Mouse (Mus musculus) stomach, embryonic 15.5 days (tissue): Measurements from ENCODE around the gene Usf1. TPM values are rescaled to one million over a fixed set of nuclear protein-coding genes. Genes with fewer than 3 reads are reported as not detected.

ENCODE experiments used
- ATAC-seq: fragments of 200-750 bp; cut with Nextera tagmentation; 2 replicates; pipeline ENCODE4 v1.8.0; 2017; ENCODE audit warnings: low read depth, moderate number of reproducible peaks, moderate TSS enrichment; ENCODE audit not compliant: insufficient read depth, low FRiP score
- H3K27ac ChIP-seq: fragments of 300-500 bp; sonication (generic); 2 replicates; pipeline ENCODE4 v1.5.1; 2015; ENCODE audit warnings: mild to moderate bottlenecking, inconsistent platforms
- H3K27me3 ChIP-seq: fragments of 300-500 bp; sonication (generic); replicated peaks from 2 replicates; pipeline ENCODE4 v1.6.1; 2015; ENCODE audit warnings: inconsistent platforms
- H3K36me3 ChIP-seq: fragments of 300-500 bp; sonication (generic); 2 replicates; pipeline ENCODE4 v1.6.1; 2015; ENCODE audit warnings: inconsistent platforms
- H3K4me1 ChIP-seq: fragments of 300-500 bp; sonication (generic); 2 replicates; pipeline ENCODE4 v1.6.1; 2015; ENCODE audit warnings: inconsistent platforms
- H3K4me2 ChIP-seq: fragments of 300-500 bp; sonication (generic); 2 replicates; pipeline ENCODE4 v1.6.1; 2015; ENCODE audit warnings: mild to moderate bottlenecking, inconsistent platforms
- H3K4me3 ChIP-seq: fragments of 300-500 bp; sonication (generic); replicated peaks from 2 replicates; pipeline ENCODE4 v1.5.1; 2015; ENCODE audit warnings: inconsistent platforms
- H3K9ac ChIP-seq: fragments of 300-500 bp; sonication (generic); 2 replicates; pipeline ENCODE4 v1.6.1; 2015; ENCODE audit warnings: inconsistent platforms
- H3K9me3 ChIP-seq: fragments of 300-500 bp; sonication (generic); 2 replicates; pipeline ENCODE4 v1.6.1; 2016; ENCODE audit warnings: inconsistent platforms
- WGBS: fragments of 180-500 bp; shearing (Covaris S2); methylation state at CpG from one replicate; pipeline ENCODE4 v1.1.7; 2015; 5-methylcytosine and 5-hydroxymethylcytosine counted together
- polyA plus RNA-seq: library from polyadenylated mRNA; unstranded; fragments of >200 nt; fragmentation: Nextera tagmentation; extraction: Ambion mirVana; gene quantifications from 2 replicates; pipeline ENCODE4 v1.2.1, GENCODE M21; 2015

Gene Usf1
- polyA plus RNA-seq, 1 experiment from 2014 or later: 63.3 TPM

DNA sequence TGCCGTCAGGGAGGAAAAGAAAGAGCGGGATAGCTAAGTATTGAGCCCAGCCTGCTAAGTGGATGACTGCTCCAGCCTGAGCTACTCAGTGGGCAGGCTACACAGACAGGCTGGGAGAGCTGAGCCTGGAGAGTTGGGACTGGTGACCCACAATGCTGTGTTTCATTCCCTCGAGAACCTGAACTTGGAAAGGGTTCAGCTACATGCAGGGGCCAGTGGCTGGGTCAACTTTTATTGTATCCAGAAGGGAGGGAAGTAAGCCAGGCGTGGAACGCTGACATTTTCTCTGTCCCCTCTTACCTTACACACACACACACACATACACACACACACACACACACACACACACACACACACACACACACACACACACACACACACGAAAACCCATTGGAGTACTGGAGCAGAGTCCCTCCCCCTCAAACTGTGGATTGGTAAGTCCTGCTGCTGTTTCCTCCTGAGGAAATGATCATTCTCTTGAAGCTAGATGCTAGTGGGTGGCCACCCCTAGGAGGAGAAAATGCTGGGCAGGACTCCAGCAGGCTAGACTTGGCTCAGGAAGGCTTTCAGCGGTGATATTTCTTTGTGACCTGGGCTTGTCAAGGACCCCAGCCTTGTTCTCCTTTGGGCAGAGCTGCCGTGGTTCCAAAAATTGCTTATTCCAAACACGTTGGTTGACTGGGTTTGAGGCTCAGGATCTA is 29.1 kb downstream of the Usf1 start:
- H3K9ac ChIP-seq: no peak overlapping the region
- H3K4me1 ChIP-seq: peaks cover 26% of the 10 kb centered on the region
- no peaks in the 10 kb centered on the region for H3K9me3 ChIP-seq
- H3K27me3 ChIP-seq: no peaks in the 10 kb centered on the region
- peak overlapping the region; percentile 51 for H3K4me3 ChIP-seq
- ATAC-seq: no peak
- peak overlapping the region; percentile 56 for H3K4me2 ChIP-seq
- H3K27ac ChIP-seq: peak overlapping the region; percentile 91
- no peaks in the 10 kb centered on the region for H3K36me3 ChIP-seq
- 15% methylated on average over 9 of the region's 9 CpGs for WGBS

DNA sequence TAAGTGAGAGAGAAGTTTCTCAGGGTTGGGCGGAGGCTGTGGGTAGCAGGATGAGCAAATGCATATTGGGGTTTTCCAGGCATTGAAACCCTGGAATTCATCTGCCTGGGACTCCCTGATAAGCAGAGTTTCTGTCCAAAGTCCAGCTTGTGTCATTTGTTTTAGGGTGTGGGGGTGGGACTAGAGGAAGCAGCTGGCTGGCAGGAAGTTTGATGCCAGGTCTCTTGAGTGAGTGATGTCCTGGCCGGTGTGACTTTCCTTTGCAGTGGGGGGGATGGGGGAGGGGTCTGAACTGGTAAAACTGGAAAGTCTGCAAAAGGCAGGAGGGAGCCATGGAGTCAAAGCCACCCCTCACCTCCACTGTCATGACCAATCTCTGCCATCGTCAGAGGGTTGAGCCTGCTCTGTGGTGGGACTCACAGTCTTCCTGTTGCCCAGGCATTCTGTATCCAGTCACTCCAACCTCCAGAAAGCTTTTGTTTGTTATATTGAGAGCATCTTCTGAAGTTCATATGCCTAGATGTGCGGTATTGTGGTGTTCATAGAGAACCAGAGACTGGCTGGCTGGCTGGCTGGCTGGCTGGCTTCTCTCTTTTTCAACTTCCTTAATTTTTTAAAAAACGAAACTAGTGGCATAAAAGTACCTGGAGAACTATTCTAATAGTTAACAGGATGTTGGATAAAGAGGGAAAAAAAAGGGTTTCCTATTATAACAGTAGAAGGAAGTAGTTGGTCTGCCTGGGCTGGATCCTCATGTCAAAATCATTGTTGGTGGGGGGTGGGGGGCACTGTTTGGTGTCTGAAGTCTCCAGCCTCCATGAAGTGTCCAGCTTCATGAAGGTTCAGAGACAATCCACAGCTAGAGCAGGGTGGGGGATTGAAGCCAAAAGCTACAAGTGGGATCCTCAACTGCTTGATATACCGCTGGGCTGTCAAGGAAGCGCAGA is 30.6 kb downstream of the Usf1 start:
- H3K27me3 ChIP-seq: no peaks in the 10 kb centered on the region
- peak overlapping the region; percentile 91 for H3K27ac ChIP-seq
- peak overlapping the region; percentile 56 for H3K4me2 ChIP-seq
- no peaks in the 10 kb centered on the region for H3K9me3 ChIP-seq
- peak overlapping the region; percentile 51; the same call in 1 of the 2 replicates for H3K4me3 ChIP-seq
- peak; percentile 63 for ATAC-seq
- 43% methylated on average over 7 of the region's 7 CpGs for WGBS
- H3K36me3 ChIP-seq: no peaks in the 10 kb centered on the region
- no peak overlapping the region for H3K9ac ChIP-seq
- H3K4me1 ChIP-seq: peaks cover 22% of the 10 kb centered on the region

GRCm38 (mm10) chr1:171442413-171442760 is 31.3 kb downstream of the Usf1 start:
- no peak overlapping the region for H3K9ac ChIP-seq
- peak overlapping the region; percentile 91 for H3K27ac ChIP-seq
- no peaks in the 10 kb centered on the region for H3K9me3 ChIP-seq
- H3K4me1 ChIP-seq: peaks cover 24% of the 10 kb centered on the region
- peak overlapping the region; percentile 14; the same call in 1 of the 2 replicates for H3K4me3 ChIP-seq
- WGBS: 58% methylated on average over 8 of the region's 8 CpGs
- no peaks in the 10 kb centered on the region for H3K36me3 ChIP-seq
- H3K4me2 ChIP-seq: peak overlapping the region; percentile 56
- ATAC-seq: no peak
- no peaks in the 10 kb centered on the region for H3K27me3 ChIP-seq

- Histone ChIP-seq H3K4me3 (no peak overlapping the region), H3K27ac (no peak overlapping the region), H3K4me2 (no peak overlapping the region), H3K36me3 (no peaks in the 10 kb centered on the region), H3K9me3 (no peaks in the 10 kb centered on the region), H3K9ac (no peak overlapping the region), H3K4me1 (peaks cover 19% of the 10 kb centered on the region), H3K27me3 (no peaks in the 10 kb centered on the region)
- no peak for ATAC-seq
- 62% methylated on average over 5 of the region's 5 CpGs for WGBS
Observed at GRCm38 (mm10) chr1:171445050-171445449, 33.9 kb downstream of the Usf1 start.

GRCm38 (mm10) chr1:171446854-171447253 is 35.7 kb downstream of the Usf1 start:
- 46% methylated on average over 7 of the region's 7 CpGs for WGBS
- no peak overlapping the region for H3K27ac ChIP-seq
- H3K27me3 ChIP-seq: no peaks in the 10 kb centered on the region
- H3K4me1 ChIP-seq: peaks cover 14% of the 10 kb centered on the region; the same call in 1 of the 2 replicates
- ATAC-seq: no peak
- no peak overlapping the region for H3K4me2 ChIP-seq
- no peaks in the 10 kb centered on the region for H3K36me3 ChIP-seq
- H3K4me3 ChIP-seq: no peak overlapping the region
- no peaks in the 10 kb centered on the region for H3K9me3 ChIP-seq
- H3K9ac ChIP-seq: no peak overlapping the region

- ATAC-seq: no peak
- WGBS: 12% methylated on average over 10 of the region's 10 CpGs
- Histone ChIP-seq H3K27me3 (no peaks in the 10 kb centered on the region), H3K9me3 (no peaks in the 10 kb centered on the region), H3K36me3 (no peaks in the 10 kb centered on the region), H3K4me2 (peak overlapping the region; percentile 4; the same call in 1 of the 2 replicates), H3K27ac (peak overlapping the region; percentile 33; the same call in 1 of the 2 replicates), H3K9ac (no peak overlapping the region), H3K4me1 (peaks cover 13% of the 10 kb centered on the region; the same call in 1 of the 2 replicates), H3K4me3 (no peak overlapping the region)
Observed at GRCm38 (mm10) chr1:171447692-171448091, 36.6 kb downstream of the Usf1 start.

GRCm38 (mm10) chr1:171450062-171450461 is 38.9 kb downstream of the Usf1 start:
- Histone ChIP-seq H3K4me2 (no peak overlapping the region), H3K9ac (no peak overlapping the region), H3K9me3 (no peaks in the 10 kb centered on the region), H3K27ac (no peak overlapping the region), H3K4me3 (no peak overlapping the region), H3K36me3 (no peaks in the 10 kb centered on the region), H3K4me1 (peaks cover 9% of the 10 kb centered on the region; the same call in 1 of the 2 replicates), H3K27me3 (no peaks in the 10 kb centered on the region)
- 71% methylated on average over 11 of the region's 11 CpGs for WGBS
- no peak for ATAC-seq

DNA sequence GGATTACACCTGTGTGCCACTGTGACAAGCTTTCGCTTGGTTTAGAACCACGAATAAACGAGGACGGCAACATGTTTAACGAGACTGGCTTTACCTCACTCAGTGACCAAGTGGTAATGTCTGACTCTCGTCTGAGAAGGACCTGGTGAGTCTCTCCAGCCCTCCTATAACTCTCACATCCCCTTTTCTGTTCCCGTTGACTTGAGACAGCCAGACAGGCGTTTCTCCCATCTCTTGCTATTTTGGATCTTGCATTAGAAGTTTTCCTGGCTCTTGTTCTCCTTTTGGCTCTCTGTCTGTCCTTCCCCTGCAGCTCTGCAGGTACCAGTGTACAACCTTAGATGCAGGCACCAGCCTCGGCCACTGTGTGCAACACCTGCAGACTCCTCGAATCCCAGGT is 39.9 kb downstream of the Usf1 start:
- Histone ChIP-seq H3K9me3 (no peaks in the 10 kb centered on the region), H3K4me3 (no peak overlapping the region), H3K27ac (no peak overlapping the region), H3K4me2 (no peak overlapping the region), H3K9ac (no peak overlapping the region), H3K27me3 (no peaks in the 10 kb centered on the region), H3K36me3 (no peaks in the 10 kb centered on the region), H3K4me1 (peaks cover 9% of the 10 kb centered on the region; the same call in 1 of the 2 replicates)
- 60% methylated on average over 10 of the region's 10 CpGs for WGBS
- ATAC-seq: no peak

GRCm38 (mm10) chr1:171452522-171452921 is 41.4 kb downstream of the Usf1 start:
- H3K36me3 ChIP-seq: no peaks in the 10 kb centered on the region
- 0 out of 2 replicates have a peak, but pooled peaks cover 2% of the 10 kb centered on the region for H3K4me1 ChIP-seq
- H3K4me2 ChIP-seq: no peak overlapping the region
- H3K9ac ChIP-seq: no peak overlapping the region
- WGBS: 52% methylated on average over 5 of the region's 5 CpGs
- H3K4me3 ChIP-seq: no peak overlapping the region
- H3K27me3 ChIP-seq: no peaks in the 10 kb centered on the region
- H3K9me3 ChIP-seq: no peaks in the 10 kb centered on the region
- H3K27ac ChIP-seq: no peak overlapping the region; the same call in 1 of the 2 replicates
- no peak for ATAC-seq

- Histone ChIP-seq H3K4me1 (no peaks in the 10 kb centered on the region), H3K4me2 (no peak overlapping the region), H3K9ac (no peak overlapping the region), H3K9me3 (no peaks in the 10 kb centered on the region), H3K27me3 (no peaks in the 10 kb centered on the region), H3K27ac (no peak overlapping the region; the same call in 1 of the 2 replicates), H3K4me3 (no peak overlapping the region), H3K36me3 (no peaks in the 10 kb centered on the region)
- 75% methylated on average over 5 of the region's 5 CpGs for WGBS
- ATAC-seq: no peak
Observed at GRCm38 (mm10) chr1:171452923-171453322, 41.8 kb downstream of the Usf1 start.

- Histone ChIP-seq H3K4me1 (no peaks in the 10 kb centered on the region), H3K9ac (no peak overlapping the region), H3K4me2 (no peak overlapping the region), H3K9me3 (no peaks in the 10 kb centered on the region), H3K4me3 (no peak overlapping the region), H3K27ac (no peak overlapping the region), H3K36me3 (no peaks in the 10 kb centered on the region), H3K27me3 (no peaks in the 10 kb centered on the region)
- ATAC-seq: no peak
- 83% methylated on average over 6 of the region's 6 CpGs for WGBS
Observed at GRCm38 (mm10) chr1:171454926-171455325, 43.8 kb downstream of the Usf1 start.

- H3K9ac ChIP-seq: no peak overlapping the region
- H3K27ac ChIP-seq: no peak overlapping the region
- no peaks in the 10 kb centered on the region for H3K9me3 ChIP-seq
- peaks cover 13% of the 10 kb centered on the region; the same call in 1 of the 2 replicates for H3K36me3 ChIP-seq
- ATAC-seq: no peak
- no peaks in the 10 kb centered on the region for H3K4me1 ChIP-seq
- no peak overlapping the region for H3K4me3 ChIP-seq
- WGBS: 85% methylated on average over 1 of the region's 1 CpGs
- no peaks in the 10 kb centered on the region for H3K27me3 ChIP-seq
- no peak overlapping the region for H3K4me2 ChIP-seq
Observed at GRCm38 (mm10) chr1:171457568-171457967, 46.5 kb downstream of the Usf1 start.
